24 mouse cellular contexts compared by ENCODE assay signal in the genomic region with DNA sequence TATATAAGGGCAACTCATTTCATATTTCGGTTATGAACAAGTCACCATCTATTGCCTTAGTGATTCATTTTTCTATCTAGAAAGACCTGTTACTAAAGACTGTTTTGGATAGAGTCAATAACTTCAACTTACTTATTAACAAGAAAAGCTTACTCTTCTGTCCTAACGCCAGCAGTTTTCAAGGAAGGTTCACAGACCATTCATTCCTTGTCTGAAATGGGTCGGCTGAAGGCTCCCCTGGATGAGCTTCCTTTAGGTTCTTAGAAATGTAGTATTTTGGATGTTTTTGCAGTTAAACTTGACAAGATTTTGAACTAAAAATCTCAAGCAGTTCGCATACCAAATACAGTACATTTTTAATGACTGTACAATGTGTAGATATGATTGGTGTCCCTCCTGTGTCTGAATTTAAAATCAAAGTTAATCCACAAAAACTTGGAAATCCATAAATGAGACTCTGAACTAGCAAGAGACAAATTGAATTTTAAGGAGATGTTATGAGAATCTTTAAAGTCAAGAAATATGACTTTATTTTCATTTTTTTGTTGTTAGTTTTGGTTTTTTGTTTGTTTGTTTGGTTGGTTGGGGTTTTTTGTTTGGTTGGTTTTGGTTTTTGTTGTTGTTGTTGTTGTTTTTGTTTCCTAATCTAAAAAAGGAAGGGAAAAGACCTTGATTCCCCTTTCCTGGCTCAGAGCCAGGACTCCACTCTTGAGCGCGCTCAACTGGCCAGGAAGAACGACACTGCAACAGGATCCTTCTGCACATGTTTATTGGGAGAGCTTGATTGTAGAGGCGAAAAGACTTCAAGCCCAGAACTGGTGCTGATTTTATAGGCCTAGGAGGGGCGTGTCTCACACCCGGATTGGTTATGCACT. TPM values are rescaled to one million over a fixed set of nuclear protein-coding genes. Genes with fewer than 3 reads are reported as not detected.
DNase-seq lines count a peak whose midpoint lies in the region; ATAC-seq and TF ChIP-seq lines count a peak whose summit lies in the region.
"Not testable (repeated sequence)": the region's sequence is repeated elsewhere in the genome, so short reads cannot be mapped to it uniquely, and the experiment has no call there.
"Had no signal": no experiment of that assay in that cellular context is flagged by ENCODE, and none has a peak within 500 bp of the region (broad histone marks: within the 10 kb centered on the region; RNA-seq: fewer than 3 reads in every experiment).

No protein-coding gene starts in this region.

- peak; percentile 62; the same call in 1 of the 2 replicates for ATAC-seq in embryonic facial prominence, embryonic 13.5 days (ENCODE audit: insufficient number of reproducible peaks, insufficient read depth, low FRiP score, low TSS enrichment, low read depth)
- peak; percentile 68 for ATAC-seq in heart, embryonic 11.5 days (replicated peaks; ENCODE audit: insufficient number of reproducible peaks, low FRiP score, low TSS enrichment)
- peak; percentile 51; the same call in 1 of the 2 replicates for ATAC-seq in hindbrain, embryonic 11.5 days (ENCODE audit: low FRiP score)
- ATAC-seq in hindbrain, postnatal 0 days = not testable (repeated sequence)
- 0 out of 2 replicates have a peak, but pooled peaks have one; percentile 35 for ATAC-seq in lung, postnatal 0 days
- ATAC-seq in neural tube, embryonic 11.5 days (ENCODE audit: insufficient read depth, low FRiP score, low TSS enrichment) = peak; percentile 55; the same call in 1 of the 2 replicates

- H3K4me2 ChIP-seq in embryonic facial prominence, embryonic 13.5 days; heart, embryonic 11.5 days; hindbrain, embryonic 11.5 days (replicated peaks; ENCODE audit: low read depth, low read length); hindbrain, postnatal 0 days (ENCODE audit: low read depth, low read length); lung, postnatal 0 days (replicated peaks; ENCODE audit: low read depth, low read length); neural tube, embryonic 11.5 days (ENCODE audit: low read depth): not testable (repeated sequence)

- H3K36me3 ChIP-seq in embryonic facial prominence, embryonic 13.5 days; heart, embryonic 11.5 days (ENCODE audit: control insufficient read depth, insufficient read depth, low read length); hindbrain, embryonic 11.5 days (ENCODE audit: control insufficient read depth, insufficient read depth, low read length); hindbrain, postnatal 0 days (ENCODE audit: insufficient read depth, low read length); lung, postnatal 0 days (ENCODE audit: insufficient read depth, low read length); neural tube, embryonic 11.5 days (ENCODE audit: control insufficient read depth, insufficient read depth, low read length): not testable (repeated sequence)

- H3K9me3 ChIP-seq in embryonic facial prominence, embryonic 13.5 days = peaks cover 29% of the 10 kb centered on the region
- H3K9me3 ChIP-seq in heart, embryonic 11.5 days (replicated peaks; ENCODE audit: control insufficient read depth, low read length); lung, postnatal 0 days (ENCODE audit: low read length): not testable (repeated sequence)
- peaks cover 12% of the 10 kb centered on the region for H3K9me3 ChIP-seq in hindbrain, embryonic 11.5 days (ENCODE audit: control insufficient read depth, low read length)
- H3K9me3 ChIP-seq in hindbrain, postnatal 0 days (ENCODE audit: low read length) = peaks cover 16% of the 10 kb centered on the region; the same call in 1 of the 2 replicates
- H3K9me3 ChIP-seq in neural tube, embryonic 11.5 days (ENCODE audit: control insufficient read depth, low read length) = peaks cover 21% of the 10 kb centered on the region

- H3K27me3 ChIP-seq in embryonic facial prominence, embryonic 13.5 days; heart, embryonic 11.5 days (ENCODE audit: control insufficient read depth, insufficient read depth, low read length); hindbrain, embryonic 11.5 days (ENCODE audit: control insufficient read depth, insufficient read depth, low read length); hindbrain, postnatal 0 days (ENCODE audit: insufficient read depth, low read length); lung, postnatal 0 days (replicated peaks; ENCODE audit: insufficient read depth, low read length); neural tube, embryonic 11.5 days (ENCODE audit: control insufficient read depth, insufficient read depth, low read length): not testable (repeated sequence)

- not testable (repeated sequence) for H3K27ac ChIP-seq in embryonic facial prominence, embryonic 13.5 days; heart, embryonic 11.5 days (ENCODE audit: low read depth, low read length); hindbrain, embryonic 11.5 days (ENCODE audit: low read depth, low read length); hindbrain, postnatal 0 days; lung, postnatal 0 days (ENCODE audit: low read length); neural tube, embryonic 11.5 days (ENCODE audit: low read depth, low read length)

- not testable (repeated sequence) for TF ChIP-seq EP300 in lung, postnatal 0 days (IDR thresholded peaks at IDR 0.05)

- 75% methylated on average over 10 of the region's 10 CpGs for WGBS in embryonic facial prominence, embryonic 13.5 days
- 71% methylated on average over 10 of the region's 10 CpGs for WGBS in heart, embryonic 11.5 days (ENCODE audit: insufficient replicate concordance)
- WGBS in hindbrain, embryonic 11.5 days = 76% methylated on average over 10 of the region's 10 CpGs
- 76% methylated on average over 10 of the region's 10 CpGs for WGBS in hindbrain, postnatal 0 days
- 71% methylated on average over 10 of the region's 10 CpGs for WGBS in lung, postnatal 0 days
- WGBS in neural tube, embryonic 11.5 days = 75% methylated on average over 10 of the region's 10 CpGs

- not testable (repeated sequence) for H3K4me1 ChIP-seq in embryonic facial prominence, embryonic 13.5 days; heart, embryonic 11.5 days (ENCODE audit: control insufficient read depth, insufficient read depth, low read length); hindbrain, embryonic 11.5 days (replicated peaks; ENCODE audit: control insufficient read depth, insufficient read depth, low read length); hindbrain, postnatal 0 days (ENCODE audit: insufficient read depth, low read length); lung, postnatal 0 days (ENCODE audit: insufficient read depth, low read depth, low read length); neural tube, embryonic 11.5 days (ENCODE audit: control insufficient read depth, insufficient read depth, low read length)

- not testable (repeated sequence) for DNase-seq in hindbrain, embryonic 11.5 days (ENCODE audit: low spot score); lung, postnatal 0 days (ENCODE audit: low spot score); neural tube, embryonic 11.5 days (ENCODE audit: low spot score)
- DNase-seq in hindbrain, postnatal 0 days (ENCODE audit: low spot score) = peak; percentile 1
- peak; percentile 38 for DNase-seq in kidney, adult 18-20 months
- DNase-seq in kidney, postnatal 25 days = peak; percentile 18 to 43

- not testable (repeated sequence) for H3K9ac ChIP-seq in embryonic facial prominence, embryonic 13.5 days; heart, embryonic 11.5 days (ENCODE audit: low read depth, low read length); hindbrain, embryonic 11.5 days (ENCODE audit: low read depth, low read length); hindbrain, postnatal 0 days (replicated peaks; ENCODE audit: low read length); lung, postnatal 0 days (replicated peaks; ENCODE audit: low read depth); neural tube, embryonic 11.5 days (ENCODE audit: low read length)

- H3K4me3 ChIP-seq in embryonic facial prominence, embryonic 13.5 days; heart, embryonic 11.5 days (ENCODE audit: low read depth, low read length); hindbrain, embryonic 11.5 days (ENCODE audit: low read depth, low read length); hindbrain, postnatal 0 days (ENCODE audit: low read length); lung, postnatal 0 days (ENCODE audit: low read depth, low read length); neural tube, embryonic 11.5 days (ENCODE audit: low read depth, low read length): not testable (repeated sequence)

- not testable (repeated sequence) for TF ChIP-seq CTCF in hindbrain, postnatal 0 days (IDR thresholded peaks at IDR 0.05; ENCODE audit: low read depth); lung, postnatal 0 days (IDR thresholded peaks at IDR 0.05)

RNA-seq across cellular contexts. Expression of a gene that starts 21.6 kb away (rescaled TPM):
- not detected in 2 replicates for polyA plus RNA-seq in embryonic facial prominence, embryonic 13.5 days (2015; fragmentation: Nextera tagmentation; extraction: Ambion mirVana)
- not detected in 2 replicates for polyA plus RNA-seq in heart, embryonic 11.5 days (2014; fragmentation: Nextera tagmentation; extraction: Ambion mirVana)
- not detected in 2 replicates for polyA plus RNA-seq in hindbrain, embryonic 11.5 days (2014; fragmentation: Nextera tagmentation; extraction: Ambion mirVana)
- not detected in 2 replicates for total RNA-seq in hindbrain, postnatal 0 days (2014; rRNA removed)
- polyA plus RNA-seq in hindbrain, postnatal 0 days (2015; fragmentation: Nextera tagmentation; extraction: Ambion mirVana) = not detected in 2 replicates
- not detected in 2 replicates for polyA plus RNA-seq in lung, postnatal 0 days (2015; fragmentation: Nextera tagmentation; extraction: Ambion mirVana)
- not detected in 2 replicates for polyA plus RNA-seq in neural tube, embryonic 11.5 days (2014; fragmentation: Nextera tagmentation; extraction: Ambion mirVana)
- total RNA-seq: adrenal gland, postnatal 10 days; adrenal gland, postnatal 4 days; gastrocnemius, adult 2 months; gastrocnemius, postnatal 25 days; granulocyte monocyte progenitor cell, adult 5-6 weeks; heart, adult 8-10 months; heart, postnatal 36 days; MEL had no signal
- polyA plus RNA-seq: brain, embryonic 14.5 days; C2C12; cortical plate, adult 2 months; embryonic facial prominence, embryonic 12.5 days; forebrain, embryonic 14.5 days; heart, postnatal 0 days; hindbrain, embryonic 15.5 days; inflammation-experienced regulatory T-cells, adult 6 months had no signal
